Mouse (Mus musculus) heart, adult 2 months (tissue): ENCODE measurements around the gene Rbm14. TPM values are rescaled to one million over a fixed set of nuclear protein-coding genes. Genes with fewer than 3 reads are reported as not detected.

Experiments
- DNase-seq, 2 experiments: peaks; one replicate each; pipeline ENCODE4 v3.0.0; 2021
- H3K27ac ChIP-seq: fragments of 200-600 bp; 2 replicates; pipeline ENCODE4 v1.8.1; 2022
- H3K27me3 ChIP-seq: fragments of 200-500 bp; 2 replicates; pipeline ENCODE4 v1.6.1; 2012; ENCODE audit warnings: mild to moderate bottlenecking, low read length, inconsistent platforms, mixed read lengths; ENCODE audit not compliant: control insufficient read depth, insufficient read depth
- H3K36me3 ChIP-seq: fragments of 200-500 bp; 2 replicates; pipeline ENCODE4 v1.6.1; 2012; ENCODE audit warnings: low read length, inconsistent platforms; ENCODE audit not compliant: control insufficient read depth, insufficient read depth
- H3K4me1 ChIP-seq: fragments of 200-500 bp; 2 replicates; pipeline ENCODE4 v1.6.1; 2011; ENCODE audit warnings: low read length; ENCODE audit not compliant: control insufficient read depth, insufficient read depth
- H3K4me3 ChIP-seq: fragments of 200-600 bp; 2 replicates; pipeline ENCODE4 v1.8.1; 2022
- H3K79me2 ChIP-seq: fragments of 200-500 bp; replicated peaks from 2 replicates; pipeline ENCODE4 v1.6.1; 2012; ENCODE audit warnings: mild to moderate bottlenecking, inconsistent platforms, low read length, moderate library complexity, mixed read lengths; ENCODE audit not compliant: control insufficient read depth, insufficient read depth
- H3K9ac ChIP-seq: fragments of 200-500 bp; 2 replicates; pipeline ENCODE4 v1.6.1; 2012; ENCODE audit warnings: low read depth, mild to moderate bottlenecking, control low read depth, inconsistent platforms, low read length, mixed read lengths
- CTCF ChIP-seq: fragments of 200-600 bp; IDR thresholded peaks from 2 replicates; pipeline ENCODE4 v1.8.1; 2022; ENCODE audit warnings: antibody characterized with exemption, mild to moderate bottlenecking, moderate library complexity
- EP300 ChIP-seq: fragments of 200-500 bp; IDR thresholded peaks from 2 replicates; pipeline ENCODE4 v1.6.1; 2011; ENCODE audit warnings: low read depth, low read length, control low read depth; ENCODE audit not compliant: insufficient read depth
- POLR2A ChIP-seq: fragments of 200-500 bp; IDR thresholded peaks from 2 replicates; pipeline ENCODE4 v1.6.1; 2011; ENCODE audit warnings: mild to moderate bottlenecking, low read depth, low read length, control low read depth; ENCODE audit not compliant: insufficient read depth
- WGBS: fragments of 180-500 bp; shearing (Covaris S2); methylation state at CpG from one replicate; pipeline ENCODE4 v1.1.7; 2018; 5-methylcytosine and 5-hydroxymethylcytosine counted together
- intact Hi-C: fragments of 180-260 bp; cut with DNase I; formaldehyde crosslinking; loops from one replicate; pipeline ENCODE4 v1.15.1; 2025
- polyA plus RNA-seq: library from polyadenylated mRNA; depleted of rRNA; stranded (reverse); fragments of >200 nt; gene quantifications from 2 replicates; pipeline ENCODE4 v1.2.3, GENCODE M21; 2012
- total RNA-seq, 2 experiments: library from RNA; stranded (reverse); gene quantifications; 2 replicates each; pipeline ENCODE4 v1.2.3; 2021

The Rbm14 gene
- total and polyA plus RNA-seq, 3 experiments = 16.2 to 25.4 (median 19.5) TPM

DNA sequence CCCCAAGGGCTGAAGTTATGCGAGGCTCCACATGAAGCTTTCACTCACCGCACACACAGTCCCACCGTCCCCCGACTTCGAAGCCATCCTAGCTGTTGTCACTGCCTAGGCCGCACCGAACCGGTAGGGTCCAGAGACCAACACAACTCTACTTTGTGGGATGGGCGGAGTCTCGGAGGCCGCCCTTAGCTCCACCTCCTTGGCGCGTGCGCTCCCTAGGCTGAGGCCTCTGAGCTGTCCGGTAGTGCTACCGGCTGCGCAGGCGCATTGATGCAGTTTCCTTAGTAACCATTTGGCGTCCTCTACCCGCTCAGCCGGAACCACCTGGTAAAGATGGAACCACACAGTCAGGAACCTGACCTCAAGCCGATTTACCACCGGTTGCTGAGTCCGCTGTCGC is 27.7 kb upstream of the Rbm14 start, which contains the start of the genes Ccs and Ccdc87:
Gene Ccs, minus strand, starts transcription at position 184 of the 400 bp plus-strand sequence.
Gene Ccdc87, plus strand, starts transcription at position 218 of the 400 bp plus-strand sequence.
- Histone ChIP-seq H3K27ac (peak within 1 kb of the TSS; percentile 49), H3K9ac (peak within 1 kb of the TSS; percentile 68), H3K4me1 (peaks cover 3% of the 10 kb centered on the region), H3K4me3 (peak within 1 kb of the TSS; percentile 55), H3K27me3 (no peaks in the 10 kb centered on the region), H3K36me3 (no peaks in the 10 kb centered on the region), H3K79me2 (no peaks in the 10 kb centered on the region)
- 1% methylated on average over 25 of the region's 25 CpGs for WGBS
- intact Hi-C loops = loop anchor here (2.0 to 10.0 kb wide), 2 partner anchors 28 to 324 kb away; partner anchors contain the start of genes Gm21992, Pcx and Rbm14
- peak; percentile 96 to 98 for DNase-seq
- TF ChIP-seq EP300 (0 out of 2 replicates have a peak, but pooled peaks have one; percentile 24), POLR2A (peak; percentile 88), CTCF (peak; percentile 32)

DNA sequence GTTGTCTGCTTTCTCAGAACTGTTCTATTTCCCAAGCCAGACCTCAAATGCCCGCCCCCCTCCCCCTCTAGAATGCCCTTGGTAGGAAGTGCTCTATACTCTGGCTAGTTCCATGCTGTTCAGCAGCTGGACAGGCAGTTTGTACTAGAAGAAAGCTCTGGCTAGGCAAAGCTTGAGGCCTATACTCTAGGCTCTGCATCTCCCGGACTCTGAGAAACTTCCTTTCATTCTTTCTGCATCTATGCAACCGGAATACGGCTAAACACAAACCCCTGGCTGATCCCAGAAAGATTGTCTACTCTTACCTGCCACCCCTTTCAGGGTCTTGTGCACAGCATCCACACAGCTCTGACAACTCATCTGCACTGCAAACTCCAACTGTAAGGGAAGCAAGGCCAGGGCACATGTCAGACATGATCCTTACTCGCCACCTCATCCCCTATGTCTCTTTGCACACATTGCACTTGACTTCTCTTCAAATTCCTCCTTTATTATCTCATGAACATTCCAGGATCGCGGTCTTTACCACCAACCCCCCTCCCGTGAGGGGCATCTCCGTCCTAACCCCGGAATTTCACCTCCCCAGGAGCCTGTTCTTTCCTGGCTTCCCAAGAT is 27.2 kb upstream of the Rbm14 start:
- no peak for DNase-seq
- TF ChIP-seq CTCF = no peak
- TF ChIP-seq EP300 = no peak
- TF ChIP-seq POLR2A = no peak
- Histone ChIP-seq H3K4me3 (peak overlapping the region; percentile 55), H3K79me2 (no peaks in the 10 kb centered on the region), H3K4me1 (peaks cover 3% of the 10 kb centered on the region), H3K27me3 (no peaks in the 10 kb centered on the region), H3K36me3 (no peaks in the 10 kb centered on the region), H3K9ac (peak overlapping the region; percentile 68), H3K27ac (peak overlapping the region; percentile 49)
- intact Hi-C loops = loop anchor here (2.0 to 10.0 kb wide), 2 partner anchors 28 to 324 kb away; partner anchors contain the start of genes Gm21992, Pcx and Rbm14
- 21% methylated on average over 10 of the region's 10 CpGs for WGBS

DNA sequence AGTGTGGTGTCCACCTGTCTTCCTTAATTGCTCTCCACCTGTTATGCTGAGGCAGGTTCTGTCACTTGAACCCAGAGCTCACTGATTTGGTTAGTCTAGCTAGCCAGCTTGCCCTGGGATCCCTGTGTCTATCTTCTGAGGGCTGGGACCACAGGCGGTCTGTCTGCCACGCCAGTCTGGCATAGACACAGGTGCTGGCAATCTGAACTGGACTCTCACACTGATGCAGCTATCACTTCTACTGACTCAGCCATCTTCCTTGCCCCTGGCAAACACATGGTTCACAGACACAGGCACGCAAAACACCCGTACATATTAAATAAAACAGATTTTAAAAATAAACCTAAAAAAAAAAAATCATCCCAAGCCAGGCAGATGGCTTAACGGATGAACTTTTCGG is 25.6 kb upstream of the Rbm14 start:
- Histone ChIP-seq H3K4me1 (peaks cover 3% of the 10 kb centered on the region), H3K36me3 (no peaks in the 10 kb centered on the region), H3K4me3 (no peak overlapping the region), H3K27ac (no peak overlapping the region), H3K27me3 (no peaks in the 10 kb centered on the region), H3K79me2 (no peaks in the 10 kb centered on the region), H3K9ac (no peak overlapping the region)
- intact Hi-C loops = loop anchor here (10.0 kb wide), 1 partner anchor 322 kb away; the partner anchor contains the start of gene Pcx
- WGBS = 93% methylated on average over 6 of the region's 6 CpGs
- no peak for TF ChIP-seq EP300
- TF ChIP-seq CTCF = no peak
- no peak for TF ChIP-seq POLR2A
- no peak for DNase-seq

DNA sequence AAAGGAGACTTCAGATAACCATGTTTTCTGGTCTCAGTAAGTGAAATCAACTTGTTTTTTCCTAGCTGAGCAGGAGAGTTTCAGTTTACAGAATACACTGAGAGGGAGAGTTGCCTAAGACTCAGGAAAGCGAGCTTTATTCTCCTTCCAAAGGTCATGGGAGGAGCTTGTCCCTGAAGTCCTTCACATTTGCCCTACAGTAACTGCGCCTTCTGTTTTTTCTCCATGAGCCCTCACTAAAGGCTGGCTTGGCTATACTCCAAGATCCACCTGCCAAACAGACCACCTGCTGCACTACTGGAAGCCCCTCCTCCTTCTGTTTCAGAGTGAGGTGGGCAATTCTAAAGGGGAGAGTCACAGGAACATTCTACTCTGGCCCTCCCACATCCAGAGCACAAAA is 24.7 kb upstream of the Rbm14 start:
- Histone ChIP-seq H3K4me3 (no peak overlapping the region), H3K79me2 (no peaks in the 10 kb centered on the region), H3K4me1 (peaks cover 3% of the 10 kb centered on the region), H3K27me3 (no peaks in the 10 kb centered on the region), H3K27ac (no peak overlapping the region), H3K9ac (no peak overlapping the region), H3K36me3 (no peaks in the 10 kb centered on the region)
- intact Hi-C loops = loop anchor here (10.0 kb wide), 1 partner anchor 321 kb away; the partner anchor contains the start of gene Pcx
- TF ChIP-seq CTCF (no peak), EP300 (no peak), POLR2A (no peak)
- 91% methylated on average over 2 of the region's 2 CpGs for WGBS
- no peak for DNase-seq

DNA sequence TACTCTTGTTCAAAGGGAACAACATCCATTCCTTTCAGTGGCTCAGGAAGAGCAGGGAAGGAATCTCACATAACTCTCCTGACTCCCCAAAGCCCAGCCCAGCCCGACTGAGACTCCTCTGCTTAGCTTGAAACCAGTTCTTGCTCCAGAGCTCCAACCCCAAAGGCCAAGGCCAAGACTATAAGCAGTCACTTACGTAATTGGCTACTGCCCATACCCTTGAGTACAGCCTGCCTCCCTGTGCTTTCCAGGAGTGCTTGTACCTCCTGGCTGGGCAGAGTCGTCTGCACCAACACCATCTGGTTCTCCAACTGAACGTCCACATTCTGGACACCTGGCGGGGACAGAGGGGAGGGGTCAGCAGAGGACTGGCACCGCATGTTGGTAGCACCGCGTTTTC is 22.5 kb upstream of the Rbm14 start:
- Histone ChIP-seq H3K9ac (no peak overlapping the region), H3K27ac (no peak overlapping the region), H3K36me3 (no peaks in the 10 kb centered on the region), H3K79me2 (no peaks in the 10 kb centered on the region), H3K27me3 (no peaks in the 10 kb centered on the region), H3K4me3 (no peak overlapping the region), H3K4me1 (peaks cover 3% of the 10 kb centered on the region)
- no peak for TF ChIP-seq EP300
- intact Hi-C loops = loop anchor here (10.0 kb wide), 1 partner anchor 319 kb away; the partner anchor contains the start of gene Pcx
- WGBS = 82% methylated on average over 8 of the region's 8 CpGs
- DNase-seq = peak in 1 of 2 experiments; percentile 11

DNA sequence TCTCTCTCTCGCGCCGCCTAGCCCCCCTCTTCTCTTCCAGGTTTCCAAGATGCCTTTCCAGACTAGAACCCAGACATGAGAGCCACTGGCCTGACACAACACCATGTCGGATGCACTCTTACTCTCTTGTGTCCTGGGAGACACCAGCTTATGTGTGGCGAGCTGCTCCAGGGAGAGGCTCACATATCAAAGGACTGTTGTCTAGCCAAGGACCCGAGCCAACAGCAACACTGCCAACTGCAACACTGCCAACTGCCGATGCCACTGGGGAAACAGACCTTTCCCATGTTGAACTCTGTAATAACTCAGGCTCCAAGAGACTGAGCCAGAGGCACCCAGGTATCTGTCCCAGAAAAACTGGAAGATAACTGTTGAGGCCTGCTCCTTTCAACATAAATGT is 17.7 kb upstream of the Rbm14 start:
- Histone ChIP-seq H3K79me2 (no peaks in the 10 kb centered on the region), H3K27ac (no peak overlapping the region), H3K9ac (no peak overlapping the region), H3K4me3 (no peak overlapping the region), H3K27me3 (no peaks in the 10 kb centered on the region), H3K36me3 (no peaks in the 10 kb centered on the region), H3K4me1 (no peaks in the 10 kb centered on the region)
- TF ChIP-seq EP300 = no peak
- TF ChIP-seq POLR2A = no peak
- TF ChIP-seq CTCF = no peak
- peak; percentile 73 to 79 for DNase-seq
- WGBS = 51% methylated on average over 7 of the region's 7 CpGs
- intact Hi-C loops = no loop called here
